Mouse (Mus musculus): Measurements from ENCODE around the gene Padi4. TPM values are rescaled to one million over a fixed set of nuclear protein-coding genes. Genes with fewer than 3 reads are reported as not detected.

Gene Padi4
- total and polyA plus RNA-seq, 2 experiments from 2014 or later = 0.06 TPM; not detected in 1

DNA sequence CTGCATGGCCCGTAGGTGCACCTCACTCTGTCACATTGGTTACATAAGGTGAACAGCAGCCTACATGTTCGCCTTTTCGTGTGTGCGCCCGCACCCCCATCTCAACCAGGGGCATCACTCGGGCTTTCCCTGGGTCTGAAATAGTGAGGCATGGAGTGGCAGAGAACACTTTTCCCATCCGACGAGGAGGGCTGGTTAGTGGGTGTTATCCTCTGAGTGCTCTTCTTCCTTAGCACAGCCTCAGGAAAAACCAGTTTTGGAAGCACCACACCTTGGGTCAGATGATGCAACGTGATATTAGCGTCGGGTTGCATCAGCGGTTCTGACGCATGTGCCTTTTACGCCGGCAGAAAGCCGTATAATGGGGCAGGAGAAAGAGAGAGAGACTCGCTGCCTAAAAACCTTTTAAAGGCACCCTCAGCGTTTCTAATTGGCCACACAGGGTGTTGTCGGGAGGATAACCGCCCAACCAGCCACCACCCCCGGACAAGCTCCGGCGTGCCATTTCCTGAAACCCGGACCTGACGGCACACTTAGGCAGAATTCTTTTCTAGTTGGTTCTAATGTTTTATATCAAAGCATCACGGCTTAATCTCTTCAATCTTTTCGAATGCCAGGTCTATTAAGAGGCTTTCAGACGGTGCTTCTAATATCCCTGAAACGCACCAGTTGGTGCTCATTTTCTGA lies 74.5 kb downstream of the Padi4 start:
- H3K4me1 ChIP-seq (ENCODE audit: insufficient read depth) = peaks cover 5% of the 10 kb centered on the region; the same call in 1 of the 2 replicates
- peak overlapping the region; percentile 30 for H3K4me3 ChIP-seq (ENCODE audit: low read depth, low read length)
- DNase-seq (peak; percentile 71), ATAC-seq (peak; percentile 16; the same call in 1 of the 2 replicates)
- no peaks in the 10 kb centered on the region for H3K9me3 ChIP-seq (ENCODE audit: low read length)
- H3K27me3 ChIP-seq (ENCODE audit: insufficient read depth, low read length) = peaks cover 12% of the 10 kb centered on the region
- no peaks in the 10 kb centered on the region for H3K36me3 ChIP-seq (ENCODE audit: insufficient read depth)
- no peak for TF ChIP-seq CTCF (IDR thresholded peaks at IDR 0.05; ENCODE audit: low read depth)
- H3K4me2 ChIP-seq (ENCODE audit: low read depth) = peak overlapping the region; percentile 87
- 0 out of 2 replicates have a peak overlapping the region, but pooled peaks have one; percentile 2 for H3K27ac ChIP-seq (ENCODE audit: low read depth, low read length)
- WGBS = 5% methylated on average over 29 of the region's 29 CpGs
- H3K9ac ChIP-seq = peak overlapping the region; percentile 36

Small RNAs within 50 kb of the gene (microRNA-seq; reads per million reads assigned to microRNA genes)
- gene Gm25951 = 0 reads per million in 2 experiments

Other genes with a start within 250 kb of the Padi4 start
- gene Arhgef10l, start 108.2 kb downstream of the Padi4 start, total RNA-seq (2014; rRNA removed) = 52.5 and 59.0 TPM in 2 replicates
- gene Arhgef10l, start 108.2 kb downstream of the Padi4 start, polyA plus RNA-seq (2015; fragmentation: Nextera tagmentation; extraction: Ambion mirVana) = 13.8 and 16.5 TPM in 2 replicates
- 55.2 and 62.3 TPM in 2 replicates for gene Rcc2, start 73.7 kb downstream of the Padi4 start, total RNA-seq (2014; rRNA removed)
- 20.3 and 20.8 TPM in 2 replicates for gene Rcc2, start 73.7 kb downstream of the Padi4 start, polyA plus RNA-seq (2015; fragmentation: Nextera tagmentation; extraction: Ambion mirVana)
- gene Padi6, start 31.6 kb downstream of the Padi4 start, total RNA-seq (2014; rRNA removed) = 0.08 TPM in 1 of 2 replicates, not detected in the other
- gene Padi6, start 31.6 kb downstream of the Padi4 start, polyA plus RNA-seq (2015; fragmentation: Nextera tagmentation; extraction: Ambion mirVana) = 0.11 and 0.18 TPM in 2 replicates
- not detected in 2 replicates for gene Padi3, start 36.4 kb upstream of the Padi4 start, total RNA-seq (2014; rRNA removed)
- 0.06 TPM in 1 of 2 replicates, not detected in the other for gene Padi3, start 36.4 kb upstream of the Padi4 start, polyA plus RNA-seq (2015; fragmentation: Nextera tagmentation; extraction: Ambion mirVana)
- gene Padi1, start 71.5 kb upstream of the Padi4 start, total RNA-seq (2014; rRNA removed) = 0.08 and 0.10 TPM in 2 replicates
- gene Padi1, start 71.5 kb upstream of the Padi4 start, polyA plus RNA-seq (2015; fragmentation: Nextera tagmentation; extraction: Ambion mirVana) = 0.06 and 0.08 TPM in 2 replicates
- gene Padi2, start 132.1 kb upstream of the Padi4 start, total RNA-seq (2014; rRNA removed) = 1.1 and 1.8 TPM in 2 replicates
- 1.2 and 1.3 TPM in 2 replicates for gene Padi2, start 132.1 kb upstream of the Padi4 start, polyA plus RNA-seq (2015; fragmentation: Nextera tagmentation; extraction: Ambion mirVana)
- 254 and 308 TPM in 2 replicates for gene Sdhb, start 187.0 kb upstream of the Padi4 start, total RNA-seq (2014; rRNA removed)
- gene Sdhb, start 187.0 kb upstream of the Padi4 start, polyA plus RNA-seq (2015; fragmentation: Nextera tagmentation; extraction: Ambion mirVana) = 564 and 623 TPM in 2 replicates
- gene Atp13a2, start 212.6 kb upstream of the Padi4 start, total RNA-seq (2014; rRNA removed) = 205 and 251 TPM in 2 replicates
- 119 and 141 TPM in 2 replicates for gene Atp13a2, start 212.6 kb upstream of the Padi4 start, polyA plus RNA-seq (2015; fragmentation: Nextera tagmentation; extraction: Ambion mirVana)
- 22.2 and 25.1 TPM in 2 replicates for gene Mfap2, start 236.2 kb upstream of the Padi4 start, total RNA-seq (2014; rRNA removed)
- 124 and 148 TPM in 2 replicates for gene Mfap2, start 236.2 kb upstream of the Padi4 start, polyA plus RNA-seq (2015; fragmentation: Nextera tagmentation; extraction: Ambion mirVana)